In the genomic region with DNA sequence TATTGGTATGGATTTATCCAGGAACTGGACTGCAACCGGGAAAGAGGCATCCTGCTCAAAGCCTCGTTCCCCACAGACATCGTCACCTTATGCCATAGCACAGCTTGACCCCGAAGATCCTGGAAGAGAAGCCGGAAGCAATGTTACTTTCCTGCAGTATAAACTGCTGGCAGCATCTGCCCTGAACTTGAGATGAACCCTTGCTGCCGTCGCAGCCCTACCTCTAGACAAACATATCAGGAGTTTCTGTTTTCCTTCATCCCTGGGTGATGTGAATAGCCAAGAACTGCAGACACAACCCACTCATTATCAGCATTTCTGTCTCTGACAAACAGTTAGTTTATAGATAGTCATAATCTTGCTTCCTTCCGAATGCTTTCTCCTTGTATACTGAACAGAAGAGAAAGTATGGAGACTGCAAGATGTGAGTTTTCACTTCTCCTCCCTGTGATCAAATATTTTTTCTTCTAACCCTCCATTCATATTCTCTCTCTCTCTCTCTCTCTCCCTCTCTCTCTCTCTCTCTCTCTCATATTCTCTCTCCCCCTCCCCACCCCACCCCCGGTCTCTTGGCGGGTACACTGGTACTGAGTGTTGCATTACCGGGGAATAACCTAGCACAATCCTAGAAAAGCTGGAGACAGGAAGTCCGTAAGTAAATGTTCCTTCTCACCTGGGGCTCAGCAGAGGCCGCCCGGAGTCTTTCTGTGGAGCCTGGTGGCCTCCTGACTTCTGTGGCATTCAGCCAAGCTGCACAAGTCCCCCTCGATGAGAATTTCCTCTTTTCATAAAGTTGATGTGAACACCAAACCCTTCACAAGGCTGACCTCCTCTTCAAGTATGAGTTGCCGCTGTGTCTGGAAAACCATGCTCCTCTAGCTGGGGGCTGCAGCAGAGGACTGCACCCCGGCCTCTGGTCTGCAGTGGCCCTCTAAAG, we compare ENCODE assay signal across 10 mouse cellular contexts.
DNase-seq lines count a peak whose midpoint lies in the region; ATAC-seq and TF ChIP-seq lines count a peak whose summit lies in the region.
"Had no signal": no experiment of that assay in that cellular context is flagged by ENCODE, and none has a peak within 500 bp of the region (broad histone marks: within the 10 kb centered on the region; RNA-seq: fewer than 3 reads in every experiment).

No protein-coding gene starts in this region.

- 36% methylated on average over 17 of the region's 17 CpGs for WGBS in heart, adult 2 months
- WGBS in intestine, embryonic 14.5 days = 14% methylated on average over 17 of the region's 17 CpGs
- 43% methylated on average over 17 of the region's 17 CpGs for WGBS in limb, embryonic 12.5 days
- WGBS in stomach, embryonic 15.5 days = 18% methylated on average over 17 of the region's 17 CpGs
- 74% methylated on average over 17 of the region's 17 CpGs for WGBS in cerebellum, adult 2 months

- H3K79me2 ChIP-seq in heart, adult 2 months (replicated peaks; ENCODE audit: control insufficient read depth, insufficient read depth, low read length) = no peaks in the 10 kb centered on the region

- intact Hi-C loops in heart, adult 2 months (cut with DNase I) = no loop called here

- peak in 1 of 2 experiments; percentile 10 for DNase-seq in heart, adult 2 months
- DNase-seq in heart, adult 9 months (ENCODE audit: low spot score in 2 of 2) = no peak
- DNase-seq in intestine, embryonic 14.5 days (ENCODE audit: low spot score) = peak; percentile 78
- DNase-seq in cerebellum, adult 2 months = no peak
- DNase-seq in spleen, postnatal 10 days (ENCODE audit: low spot score in 2 of 2) = no peak
- DNase-seq: gastrocnemius, postnatal 10 days; midbrain, embryonic 14.5 days had no signal

- no peak for TF ChIP-seq EP300 in heart, adult 2 months (IDR thresholded peaks at IDR 0.05; ENCODE audit: insufficient read depth, low read depth, low read length)

- peaks cover 9% of the 10 kb centered on the region for H3K4me1 ChIP-seq in heart, adult 2 months (ENCODE audit: control insufficient read depth, insufficient read depth, low read length)
- H3K4me1 ChIP-seq in intestine, embryonic 14.5 days (replicated peaks; ENCODE audit: control insufficient read depth, insufficient read depth, low read length) = peaks cover 35% of the 10 kb centered on the region
- H3K4me1 ChIP-seq in limb, embryonic 12.5 days (replicated peaks) = peaks cover 41% of the 10 kb centered on the region
- H3K4me1 ChIP-seq in stomach, embryonic 15.5 days = peaks cover 17% of the 10 kb centered on the region
- no peaks in the 10 kb centered on the region for H3K4me1 ChIP-seq in cerebellum, adult 2 months (ENCODE audit: control insufficient read depth, insufficient read depth, low read length)

- TF ChIP-seq CTCF in heart, adult 2 months (IDR thresholded peaks at IDR 0.05) = no peak
- no peak for TF ChIP-seq CTCF in cerebellum, adult 2 months (IDR thresholded peaks at IDR 0.05; ENCODE audit: borderline replicate concordance, insufficient read depth, low read depth, low read length)

- peak overlapping the region; percentile 13 for H3K4me2 ChIP-seq in intestine, embryonic 14.5 days (ENCODE audit: low read length)
- no peak overlapping the region; the same call in 1 of the 2 replicates for H3K4me2 ChIP-seq in limb, embryonic 12.5 days
- H3K4me2 ChIP-seq in stomach, embryonic 15.5 days = peak overlapping the region; percentile 31

- peak; percentile 87 for ATAC-seq in intestine, embryonic 14.5 days (replicated peaks; ENCODE audit: low FRiP score, low TSS enrichment, low read depth)
- peak; percentile 50 for ATAC-seq in limb, embryonic 12.5 days (ENCODE audit: insufficient number of reproducible peaks, insufficient read depth, low FRiP score, low TSS enrichment, low read depth)
- ATAC-seq in stomach, embryonic 15.5 days (ENCODE audit: insufficient read depth, low FRiP score, low read depth) = peak; percentile 74
- ATAC-seq in CD4-positive, CD25-positive, alpha-beta regulatory T cell, adult 4 months = no peak

- H3K27me3 ChIP-seq in heart, adult 2 months (ENCODE audit: control insufficient read depth, insufficient read depth, low read length) = no peaks in the 10 kb centered on the region
- H3K27me3 ChIP-seq in intestine, embryonic 14.5 days (replicated peaks; ENCODE audit: control insufficient read depth, insufficient read depth, low read length) = no peaks in the 10 kb centered on the region
- no peaks in the 10 kb centered on the region; the same call in 1 of the 2 replicates for H3K27me3 ChIP-seq in limb, embryonic 12.5 days
- no peaks in the 10 kb centered on the region for H3K27me3 ChIP-seq in stomach, embryonic 15.5 days (replicated peaks)
- H3K27me3 ChIP-seq in cerebellum, adult 2 months (ENCODE audit: control insufficient read depth, insufficient read depth, low read length) = no peaks in the 10 kb centered on the region

- no peak overlapping the region for H3K4me3 ChIP-seq in heart, adult 2 months
- no peak overlapping the region for H3K4me3 ChIP-seq in intestine, embryonic 14.5 days (ENCODE audit: low read depth, low read length)
- no peak overlapping the region for H3K4me3 ChIP-seq in limb, embryonic 12.5 days (replicated peaks)
- H3K4me3 ChIP-seq in stomach, embryonic 15.5 days (replicated peaks) = no peak overlapping the region
- no peak overlapping the region for H3K4me3 ChIP-seq in cerebellum, adult 2 months (replicated peaks; ENCODE audit: insufficient read depth, low read depth, low read length)

- no peaks in the 10 kb centered on the region for H3K9me3 ChIP-seq in intestine, embryonic 14.5 days (ENCODE audit: control insufficient read depth, low read length)
- H3K9me3 ChIP-seq in limb, embryonic 12.5 days = no peaks in the 10 kb centered on the region
- H3K9me3 ChIP-seq in stomach, embryonic 15.5 days = no peaks in the 10 kb centered on the region

- H3K27ac ChIP-seq in heart, adult 2 months = peak overlapping the region; percentile 23; the same call in 1 of the 2 replicates
- peak overlapping the region; percentile 83 for H3K27ac ChIP-seq in intestine, embryonic 14.5 days (ENCODE audit: low read depth)
- H3K27ac ChIP-seq in limb, embryonic 12.5 days = peak overlapping the region; percentile 35; the same call in 1 of the 2 replicates
- peak overlapping the region; percentile 86 for H3K27ac ChIP-seq in stomach, embryonic 15.5 days
- no peak overlapping the region for H3K27ac ChIP-seq in cerebellum, adult 2 months (ENCODE audit: insufficient read depth, low read length)

- no peak overlapping the region for H3K9ac ChIP-seq in heart, adult 2 months (ENCODE audit: low read depth, low read length)
- H3K9ac ChIP-seq in intestine, embryonic 14.5 days (ENCODE audit: low read length) = no peak overlapping the region
- no peak overlapping the region for H3K9ac ChIP-seq in limb, embryonic 12.5 days (replicated peaks)
- H3K9ac ChIP-seq in stomach, embryonic 15.5 days = no peak overlapping the region

- TF ChIP-seq POLR2A in heart, adult 2 months (IDR thresholded peaks at IDR 0.05; ENCODE audit: insufficient read depth, low read depth, low read length) = no peak
- TF ChIP-seq POLR2A in cerebellum, adult 2 months (IDR thresholded peaks at IDR 0.05; ENCODE audit: borderline replicate concordance, insufficient read depth, low read length) = no peak

- H3K36me3 ChIP-seq in heart, adult 2 months (ENCODE audit: control insufficient read depth, insufficient read depth, low read length) = peaks cover 10% of the 10 kb centered on the region
- H3K36me3 ChIP-seq in intestine, embryonic 14.5 days (ENCODE audit: control insufficient read depth, insufficient read depth, low read length) = no peaks in the 10 kb centered on the region
- no peaks in the 10 kb centered on the region for H3K36me3 ChIP-seq in limb, embryonic 12.5 days
- no peaks in the 10 kb centered on the region for H3K36me3 ChIP-seq in stomach, embryonic 15.5 days
